Mouse (Mus musculus): ENCODE data around the gene Fam217a.
"Not testable (repeated sequence)": the region's sequence is repeated elsewhere in the genome, so short reads cannot be mapped to it uniquely, and the experiment has no call there.

The Fam217a gene

GRCm38 (mm10) chr13:34924210-34924609 lies at the start of gene Fam217a, which contains the start of gene 4933417A18Rik:
Gene Fam217a (minus strand): TSS chr13:34924310.
Gene 4933417A18Rik (plus strand): TSS chr13:34924409.
- DNase-seq: no peak

- DNase-seq: peak; percentile 32
These were observed 49.7 kb upstream of the Fam217a start for GRCm38 (mm10) chr13:34973770-34974169.

GRCm38 (mm10) chr13:34973149-34973548 lies 49.0 kb upstream of the Fam217a start:
- peak; percentile 46 for DNase-seq

- DNase-seq: not testable (repeated sequence)
These were observed 48.3 kb upstream of the Fam217a start for GRCm38 (mm10) chr13:34972456-34972855.

GRCm38 (mm10) chr13:34965647-34966046 lies 41.5 kb upstream of the Fam217a start:
- DNase-seq: not testable (repeated sequence)

GRCm38 (mm10) chr13:34964866-34965265 lies 40.8 kb upstream of the Fam217a start:
- DNase-seq: no peak

GRCm38 (mm10) chr13:34964419-34964818 lies 40.3 kb upstream of the Fam217a start:
- peak; percentile 17 for DNase-seq

GRCm38 (mm10) chr13:34963511-34964397 lies 39.6 kb upstream of the Fam217a start, which contains the start of gene Eci3:
Gene Eci3 (minus strand): TSS chr13:34963810.
- DNase-seq: peak; percentile 9

- DNase-seq: no peak
These were observed 37.1 kb upstream of the Fam217a start for GRCm38 (mm10) chr13:34960996-34961770.

- not testable (repeated sequence) for DNase-seq
These were observed 34.0 kb upstream of the Fam217a start for GRCm38 (mm10) chr13:34958158-34958557.

- DNase-seq: peak; percentile 67
These were observed 32.8 kb upstream of the Fam217a start for GRCm38 (mm10) chr13:34956901-34957300.

- DNase-seq: not testable (repeated sequence)
These were observed 27.3 kb upstream of the Fam217a start for GRCm38 (mm10) chr13:34951437-34951836.

GRCm38 (mm10) chr13:34942370-34942769 lies 18.3 kb upstream of the Fam217a start:
- no peak for DNase-seq

- DNase-seq: no peak
These were observed 11.0 kb upstream of the Fam217a start for GRCm38 (mm10) chr13:34934931-34935644.

- peak; percentile 10 for DNase-seq
These were observed 7.5 kb downstream of the Fam217a start for GRCm38 (mm10) chr13:34916520-34917167.

- DNase-seq: peak; percentile 43
These were observed 9.5 kb downstream of the Fam217a start for GRCm38 (mm10) chr13:34914614-34915013.

GRCm38 (mm10) chr13:34892871-34893270 lies 31.2 kb downstream of the Fam217a start:
- no peak for DNase-seq

- no peak for DNase-seq
These were observed 47.6 kb downstream of the Fam217a start for GRCm38 (mm10) chr13:34876481-34876880.

GRCm38 (mm10) chr13:34875741-34876445 lies 48.2 kb downstream of the Fam217a start:
- no peak for DNase-seq

GRCm38 (mm10) chr13:34875166-34875710 lies 48.9 kb downstream of the Fam217a start, which contains the start of gene Prpf4b:
Gene Prpf4b (plus strand): TSS chr13:34875302.
- peak; percentile 96 for DNase-seq

- DNase-seq: peak; percentile 26
These were observed 49.4 kb downstream of the Fam217a start for GRCm38 (mm10) chr13:34874736-34875135.

All from thymus, postnatal 14 days (tissue).